Mouse (Mus musculus) cerebellum, postnatal 25 days (tissue): ENCODE data around the gene Ly6f.

Source experiments
- DNase-seq, 2 experiments: peaks; one replicate each; pipeline ENCODE4 v3.0.0; 2021; ENCODE audit warnings: mixed read lengths in 2 of 2

The Ly6f gene

DNA sequence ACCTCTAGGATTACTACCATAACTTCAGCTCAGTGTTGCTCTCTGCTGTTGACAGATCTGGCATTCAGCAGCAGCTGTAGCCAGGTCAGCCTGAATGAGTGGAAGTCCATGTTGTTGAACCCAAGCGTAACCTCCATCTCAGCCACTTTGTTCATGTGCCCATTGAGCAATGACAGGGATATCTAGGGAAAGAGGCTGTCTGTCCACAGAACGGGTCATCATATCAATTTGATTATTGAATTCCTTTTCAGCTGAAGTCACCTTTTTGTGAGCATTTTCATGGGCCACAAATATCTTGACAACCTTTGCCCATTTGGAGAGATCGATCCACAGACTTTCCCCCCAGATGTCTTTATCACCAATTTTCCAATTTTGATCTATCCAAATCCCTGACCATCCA lies 51.9 kb downstream of the Ly6f start:
- DNase-seq = no peak
